Mouse (Mus musculus) C2C12 (cell line): Measurements from ENCODE around the gene Tex28.

Experiments used
- CEBPB ChIP-seq: IDR thresholded peaks from one replicate; pipeline ENCODE4 v1.6.1; 2011; ENCODE audit warnings: low read depth, mild to moderate bottlenecking, control low read depth, moderate library complexity
- CTCF ChIP-seq: IDR thresholded peaks from one replicate; pipeline ENCODE4 v1.5.1; 2011; ENCODE audit not compliant: control insufficient read depth, insufficient read depth, insufficient read length
- MAX ChIP-seq: IDR thresholded peaks from one replicate; pipeline ENCODE4 v1.6.1; 2011; ENCODE audit warnings: mild to moderate bottlenecking, control low read depth
- MYOD1 ChIP-seq: IDR thresholded peaks from one replicate; pipeline ENCODE4 v1.6.1; 2011; ENCODE audit warnings: low read depth; ENCODE audit not compliant: control insufficient read depth, insufficient read length
- MYOG ChIP-seq: IDR thresholded peaks from one replicate; pipeline ENCODE4 v1.6.1; 2011; ENCODE audit not compliant: control insufficient read depth, insufficient read length; ENCODE audit errors: extremely low read depth

- no peak for TF ChIP-seq CEBPB
- TF ChIP-seq CTCF, result no peak
- TF ChIP-seq MYOG, result no peak
- no peak for TF ChIP-seq MAX
- TF ChIP-seq MYOD1, result no peak
Observed at GRCm38 (mm10) chrX:74105916-74106315, 61.7 kb downstream of the Tex28 start.
